9 mouse cellular contexts compared by ENCODE assay signal in the genomic region with DNA sequence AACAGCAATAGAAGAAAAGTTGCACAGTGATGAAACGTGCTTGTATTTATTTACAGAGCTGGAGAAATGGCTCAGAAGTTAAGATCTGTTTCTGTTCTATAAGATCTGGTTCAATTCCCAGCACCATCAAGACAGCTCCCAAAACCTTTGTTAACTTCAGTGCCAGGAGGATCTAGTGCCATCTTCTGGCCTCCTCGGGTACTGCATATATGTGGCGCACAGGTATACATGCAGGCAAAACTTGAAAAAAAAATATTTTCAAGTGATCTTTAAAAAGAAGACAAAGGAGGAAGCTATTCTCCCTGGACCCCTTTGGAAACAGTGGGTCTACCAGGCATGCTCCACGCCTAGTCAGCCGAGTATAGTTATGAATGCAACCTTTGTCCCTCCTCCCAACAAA. TPM values are rescaled to one million over a fixed set of nuclear protein-coding genes. Genes with fewer than 3 reads are reported as not detected.
DNase-seq lines count a peak whose midpoint lies in the region; ATAC-seq and TF ChIP-seq lines count a peak whose summit lies in the region.
"Had no signal": no experiment of that assay in that cellular context is flagged by ENCODE, and none has a peak within 500 bp of the region (broad histone marks: within the 10 kb centered on the region; RNA-seq: fewer than 3 reads in every experiment).

No protein-coding gene starts in this region.

- no peak for TF ChIP-seq POLR2A in cortical plate, adult 2 months (IDR thresholded peaks at IDR 0.05; ENCODE audit: extremely low read depth, insufficient read depth, low read length)

- no peaks in the 10 kb centered on the region for H3K36me3 ChIP-seq in heart, embryonic 11.5 days (ENCODE audit: control insufficient read depth, insufficient read depth, low read length)
- H3K36me3 ChIP-seq in lung, embryonic 16.5 days (ENCODE audit: control insufficient read depth, insufficient read depth, low read length): no peaks in the 10 kb centered on the region
- H3K36me3 ChIP-seq: embryonic facial prominence, embryonic 12.5 days had no signal

- no peak overlapping the region for H3K9ac ChIP-seq in heart, embryonic 11.5 days (ENCODE audit: low read depth, low read length)
- no peak overlapping the region for H3K9ac ChIP-seq in lung, embryonic 16.5 days (ENCODE audit: low read length)

- H3K27me3 ChIP-seq in heart, embryonic 11.5 days (ENCODE audit: control insufficient read depth, insufficient read depth, low read length): no peaks in the 10 kb centered on the region
- H3K27me3 ChIP-seq in lung, embryonic 16.5 days (ENCODE audit: control insufficient read depth, insufficient read depth, low read depth, low read length): no peaks in the 10 kb centered on the region

- peaks cover 12% of the 10 kb centered on the region for H3K4me1 ChIP-seq in heart, embryonic 11.5 days (ENCODE audit: control insufficient read depth, insufficient read depth, low read length)
- no peaks in the 10 kb centered on the region for H3K4me1 ChIP-seq in cortical plate, adult 2 months (ENCODE audit: control insufficient read depth, insufficient read depth, low read length)
- H3K4me1 ChIP-seq in lung, embryonic 16.5 days (replicated peaks; ENCODE audit: control insufficient read depth, insufficient read depth, low read length): peaks cover 13% of the 10 kb centered on the region

- no peak for ATAC-seq in heart, embryonic 11.5 days (replicated peaks; ENCODE audit: insufficient number of reproducible peaks, low FRiP score, low TSS enrichment)
- ATAC-seq in lung, embryonic 16.5 days (ENCODE audit: low read depth): no peak

- peak; percentile 46 for DNase-seq in heart, adult 8-10 months (ENCODE audit: low spot score)
- peak; percentile 60 for DNase-seq in 3T3-L1 (ENCODE audit: low read depth, low spot score)
- DNase-seq in MEL-GATA-1-ER (ENCODE audit: extremely low read depth, low read depth): peak; percentile 86
- peak; percentile 58 for DNase-seq in thymus, postnatal 0 days (ENCODE audit: low spot score)
- no peak for DNase-seq in left cerebral cortex, postnatal 25 days (ENCODE audit: low spot score in 2 of 2)

- intact Hi-C loops in left cerebral cortex, postnatal 25 days (cut with DNase I): loop anchor here (10.0 kb wide), 1 partner anchor 128 kb away; no protein-coding TSS in a partner anchor

- 0 out of 2 replicates have a peak, but pooled peaks cover 2% of the 10 kb centered on the region for H3K9me3 ChIP-seq in heart, embryonic 11.5 days (replicated peaks; ENCODE audit: control insufficient read depth, low read length)
- H3K9me3 ChIP-seq in lung, embryonic 16.5 days (ENCODE audit: control insufficient read depth, low read length): no peaks in the 10 kb centered on the region
- H3K9me3 ChIP-seq: embryonic facial prominence, embryonic 12.5 days had no signal

- TF ChIP-seq CTCF in cortical plate, adult 2 months (IDR thresholded peaks at IDR 0.05; ENCODE audit: extremely low read depth, insufficient read depth, low read length): peak; percentile 38

- WGBS in heart, embryonic 11.5 days (ENCODE audit: insufficient replicate concordance): 74% methylated on average over 5 of the region's 5 CpGs
- WGBS in lung, embryonic 16.5 days: 60% methylated on average over 5 of the region's 5 CpGs

- H3K4me2 ChIP-seq in heart, embryonic 11.5 days: no peak overlapping the region
- no peak overlapping the region for H3K4me2 ChIP-seq in lung, embryonic 16.5 days (ENCODE audit: low read depth, low read length)

- no peak overlapping the region for H3K4me3 ChIP-seq in heart, embryonic 11.5 days (ENCODE audit: low read depth, low read length)
- no peak overlapping the region for H3K4me3 ChIP-seq in cortical plate, adult 2 months (ENCODE audit: insufficient read depth, low read length)
- no peak overlapping the region for H3K4me3 ChIP-seq in lung, embryonic 16.5 days (ENCODE audit: low read length)

- H3K27ac ChIP-seq in heart, embryonic 11.5 days (ENCODE audit: low read depth, low read length): no peak overlapping the region
- no peak overlapping the region for H3K27ac ChIP-seq in cortical plate, adult 2 months (ENCODE audit: insufficient read depth, low read length)
- H3K27ac ChIP-seq in lung, embryonic 16.5 days (ENCODE audit: low read length): peak overlapping the region; percentile 9; the same call in 1 of the 2 replicates
- H3K27ac ChIP-seq: embryonic facial prominence, embryonic 12.5 days had no signal

RNA-seq across cellular contexts. Expression of a gene that starts 0.9 kb away (rescaled TPM):
- 10 to 100 TPM; 28.4 to 41.6 (median 30.4) TPM for total RNA-seq in heart, adult 8-10 months (2022)
- 37.0 and 48.8 TPM in 2 replicates for polyA plus RNA-seq in heart, embryonic 11.5 days (2014; fragmentation: Nextera tagmentation; extraction: Ambion mirVana)
- polyA plus RNA-seq in cortical plate, adult 2 months (2012; rRNA removed): 5.5 and 6.0 TPM in 2 replicates
- 21.4 and 21.8 TPM in 2 replicates for polyA plus RNA-seq in lung, embryonic 16.5 days (2015; fragmentation: Nextera tagmentation; extraction: Ambion mirVana)
- 1.1 TPM in 2 replicates for polyA plus RNA-seq in thymus, postnatal 0 days (2015; fragmentation: Nextera tagmentation; extraction: Ambion mirVana)
- 10 to 100 TPM; 10.1 to 10.6 TPM for total RNA-seq in left cerebral cortex, postnatal 25 days (2021)

Comparison
In these comparisons a context has a peak if more than half of its experiments do, and no peak if none do; other contexts are left out.
1. DNase-seq: peak in heart, adult 8-10 months (single experiment), 3T3-L1 (single experiment), MEL-GATA-1-ER (single experiment) and thymus, postnatal 0 days (single experiment); none in left cerebral cortex, postnatal 25 days (0 of 2).